Mouse (Mus musculus): ENCODE data around the gene Chst11.

DNA sequence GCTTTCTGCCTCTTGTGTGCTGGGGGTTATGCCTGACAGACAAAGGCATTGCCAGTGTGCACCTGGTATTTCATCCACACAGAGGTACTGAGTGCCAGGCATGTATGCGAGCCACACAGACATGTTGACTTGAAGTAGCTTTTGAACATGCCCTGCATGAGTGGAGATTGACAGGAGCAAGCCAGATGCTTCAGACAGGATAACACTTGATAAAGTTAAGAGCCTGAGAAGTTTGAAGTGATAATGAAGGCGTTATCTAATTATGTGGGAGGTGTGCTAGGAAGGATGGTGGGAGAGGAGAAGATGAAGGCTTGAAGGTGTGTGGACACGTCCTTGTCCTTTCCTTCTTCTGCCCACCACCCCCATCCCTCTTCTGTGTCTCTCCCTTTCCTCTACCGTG is 28.7 kb downstream of the Chst11 start:
- no peak for TF ChIP-seq POLR2A (IDR thresholded peaks at IDR 0.05; ENCODE audit: insufficient read depth, low read depth, low read length)
- no peak for TF ChIP-seq CTCF (IDR thresholded peaks at IDR 0.05)
- no peak for TF ChIP-seq EP300 (IDR thresholded peaks at IDR 0.05; ENCODE audit: insufficient read depth, low read depth, low read length)
